In the genomic region with DNA sequence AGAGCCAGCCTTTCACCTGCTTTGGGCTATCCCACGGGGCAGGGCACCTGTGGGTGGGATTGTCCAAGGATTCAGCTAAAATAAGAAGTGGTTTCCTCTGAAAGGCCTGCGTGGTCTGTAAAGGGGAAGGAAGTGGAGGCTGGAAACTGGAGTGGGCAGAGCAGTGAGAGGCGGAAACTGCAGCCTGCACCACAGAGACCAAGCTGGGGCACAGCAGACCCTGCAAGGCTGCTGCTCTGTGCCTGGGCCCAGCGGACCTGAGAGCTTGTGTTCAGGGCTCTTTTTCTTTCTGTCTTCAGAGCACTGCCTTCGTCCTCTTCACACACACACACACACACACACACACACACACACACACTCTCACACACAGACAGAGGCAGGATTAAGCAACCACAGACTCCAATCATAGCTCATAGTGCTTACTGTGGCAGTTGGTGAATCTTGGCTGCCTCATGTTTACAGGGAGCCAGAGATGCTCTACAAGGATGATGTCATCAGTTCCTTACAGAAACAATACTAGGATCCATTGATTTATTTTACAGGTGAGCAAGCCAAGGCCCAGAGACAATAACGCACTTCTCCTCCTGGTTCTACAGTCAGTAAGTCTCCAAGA, we compare ENCODE assay signal across 7 mouse cellular contexts. TPM values are rescaled to one million over a fixed set of nuclear protein-coding genes. Genes with fewer than 3 reads are reported as not detected.
A peak's percentile ranks its signal among the peaks of the same experiment; 100 is the strongest.
DNase-seq lines count a peak whose midpoint lies in the region; ATAC-seq and TF ChIP-seq lines count a peak whose summit lies in the region.

No protein-coding gene starts in this region.

- intact Hi-C loops in heart, postnatal 14 days (cut with DNase I) = no loop called here

- TF ChIP-seq CTCF in cerebellum, adult 2 months (IDR thresholded peaks at IDR 0.05; ENCODE audit: borderline replicate concordance, insufficient read depth, low read depth, low read length) = no peak

- H3K4me3 ChIP-seq in kidney, embryonic 15.5 days (replicated peaks) = no peak overlapping the region
- H3K4me3 ChIP-seq in megakaryocyte, embryonic 14.5 days (replicated peaks) = peak overlapping the region; percentile 60
- H3K4me3 ChIP-seq in cerebellum, adult 2 months (replicated peaks; ENCODE audit: insufficient read depth, low read depth, low read length) = no peak overlapping the region

- no peak for ATAC-seq in kidney, embryonic 15.5 days (replicated peaks; ENCODE audit: low FRiP score)

- 68% methylated on average over 6 of the region's 6 CpGs for WGBS in kidney, embryonic 15.5 days
- WGBS in cerebellum, adult 2 months = 83% methylated on average over 6 of the region's 6 CpGs

- no peak overlapping the region for H3K9ac ChIP-seq in kidney, embryonic 15.5 days

- H3K4me2 ChIP-seq in kidney, embryonic 15.5 days = no peak overlapping the region

- 0 out of 2 replicates have a peak overlapping the region, but pooled peaks have one; percentile 14 for H3K27ac ChIP-seq in kidney, embryonic 15.5 days
- no peak overlapping the region for H3K27ac ChIP-seq in cerebellum, adult 2 months (ENCODE audit: insufficient read depth, low read length)

- H3K9me3 ChIP-seq in kidney, embryonic 15.5 days (replicated peaks) = no peaks in the 10 kb centered on the region
- H3K9me3 ChIP-seq in megakaryocyte, embryonic 14.5 days = 0 out of 2 replicates have a peak, but pooled peaks cover 3% of the 10 kb centered on the region

- no peaks in the 10 kb centered on the region for H3K36me3 ChIP-seq in kidney, embryonic 15.5 days
- no peaks in the 10 kb centered on the region for H3K36me3 ChIP-seq in megakaryocyte, embryonic 14.5 days (replicated peaks; ENCODE audit: low read length)

- H3K4me1 ChIP-seq in kidney, embryonic 15.5 days = peaks cover 3% of the 10 kb centered on the region; the same call in 1 of the 2 replicates
- H3K4me1 ChIP-seq in megakaryocyte, embryonic 14.5 days = peaks cover 77% of the 10 kb centered on the region
- H3K4me1 ChIP-seq in cerebellum, adult 2 months (ENCODE audit: control insufficient read depth, insufficient read depth, low read length) = peaks cover 7% of the 10 kb centered on the region

- no peak for TF ChIP-seq POLR2A in cerebellum, adult 2 months (IDR thresholded peaks at IDR 0.05; ENCODE audit: borderline replicate concordance, insufficient read depth, low read length)

- H3K27me3 ChIP-seq in kidney, embryonic 15.5 days = no peaks in the 10 kb centered on the region
- H3K27me3 ChIP-seq in megakaryocyte, embryonic 14.5 days (replicated peaks) = no peaks in the 10 kb centered on the region
- H3K27me3 ChIP-seq in cerebellum, adult 2 months (ENCODE audit: control insufficient read depth, insufficient read depth, low read length) = no peaks in the 10 kb centered on the region

- no peak for DNase-seq in kidney, adult 18-20 months
- DNase-seq in brain, adult 2 months (ENCODE audit: low read depth, low spot score) = peak; percentile 36
- peak; percentile 25 to 39 for DNase-seq in heart, postnatal 14 days
- DNase-seq in cerebellum, adult 2 months = no peak
- DNase-seq in retina, postnatal 1 day = no peak

RNA-seq across cellular contexts. Expression of a gene that starts 30.2 kb away (rescaled TPM):
- 69.3 and 73.1 TPM in 2 replicates for polyA plus RNA-seq in kidney, embryonic 15.5 days (2015; fragmentation: Nextera tagmentation; extraction: Ambion mirVana)
- total RNA-seq in heart, postnatal 14 days (2021) = 1 to 10 TPM; 7.9 to 9.1 TPM
- 4.4 and 7.3 TPM in 2 replicates for polyA plus RNA-seq in megakaryocyte, embryonic 14.5 days (2012; ENCODE audit: insufficient read depth, low replicate concordance)
- 26.8 and 28.0 TPM in 2 replicates for polyA plus RNA-seq in cerebellum, adult 2 months (2012; rRNA removed)

Comparison
In these comparisons a context has a peak if more than half of its experiments do, and no peak if none do; other contexts are left out.
1. DNase-seq: peak in brain, adult 2 months (single experiment) and heart, postnatal 14 days (2 of 2); none in kidney, adult 18-20 months (single experiment), cerebellum, adult 2 months (0 of 2) and retina, postnatal 1 day (single experiment).